Mouse (Mus musculus): ENCODE data around the gene Klhl3.
A peak's percentile ranks its signal among the peaks of the same experiment; 100 is the strongest.

- TF ChIP-seq CTCF (IDR thresholded peaks at IDR 0.05; ENCODE audit: control insufficient read depth, insufficient read depth, low read length) (no peak), POLR2A (IDR thresholded peaks at IDR 0.05; ENCODE audit: borderline replicate concordance, control insufficient read depth, low read depth, low read length) (peak; percentile 81; the same call in 1 of the 2 replicates)
Measured at GRCm38 (mm10) chr13:58128396-58128767, 15.0 kb upstream of the Klhl3 start, which contains the start of gene Hnrnpa0.
